Comparison of ENCODE assay signal across 14 mouse cellular contexts in the genomic region with DNA sequence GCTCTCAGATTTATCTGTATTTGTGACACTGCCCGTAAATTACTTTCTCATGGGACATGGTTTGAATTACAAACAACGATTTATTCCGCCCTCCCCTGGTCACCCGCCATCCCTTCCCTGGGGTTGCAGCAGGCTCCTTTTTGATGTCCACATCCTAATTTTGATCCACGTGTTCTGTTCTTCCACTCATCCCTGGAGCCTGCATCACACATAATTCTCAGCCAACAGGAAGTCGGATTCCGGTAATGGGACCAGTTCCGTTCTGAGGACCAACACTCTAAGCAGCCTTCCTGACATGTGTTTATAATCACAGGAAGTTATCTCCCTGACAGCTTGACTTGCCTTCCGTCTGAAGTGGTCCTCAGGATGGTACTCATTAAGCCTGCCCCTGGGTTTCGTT.
DNase-seq lines count a peak whose midpoint lies in the region; ATAC-seq lines count a peak whose summit lies in the region.
"Had no signal": no experiment of that assay in that cellular context is flagged by ENCODE, and none has a peak within 500 bp of the region (broad histone marks: within the 10 kb centered on the region; RNA-seq: fewer than 3 reads in every experiment).

No protein-coding gene starts in this region.

- H3K9ac ChIP-seq in kidney, embryonic 14.5 days (ENCODE audit: low read depth, low read length), result no peak overlapping the region
- no peak overlapping the region for H3K9ac ChIP-seq in embryonic facial prominence, embryonic 13.5 days
- H3K9ac ChIP-seq: forebrain, embryonic 13.5 days; hindbrain, embryonic 12.5 days; liver, embryonic 14.5 days had no signal

- no peaks in the 10 kb centered on the region for H3K36me3 ChIP-seq in kidney, embryonic 14.5 days (ENCODE audit: control insufficient read depth, insufficient read depth, low read length)
- no peaks in the 10 kb centered on the region for H3K36me3 ChIP-seq in embryonic facial prominence, embryonic 13.5 days
- H3K36me3 ChIP-seq: hindbrain, embryonic 12.5 days had no signal

- intact Hi-C loops in heart, postnatal 10 days (cut with DNase I), result no loop called here

- no peak overlapping the region for H3K27ac ChIP-seq in kidney, embryonic 14.5 days (ENCODE audit: low read depth, low read length)
- H3K27ac ChIP-seq in embryonic facial prominence, embryonic 13.5 days, result no peak overlapping the region
- H3K27ac ChIP-seq: forebrain, embryonic 13.5 days; hindbrain, embryonic 12.5 days; liver, embryonic 14.5 days had no signal

- H3K4me3 ChIP-seq in kidney, embryonic 14.5 days (ENCODE audit: low read length), result no peak overlapping the region
- no peak overlapping the region for H3K4me3 ChIP-seq in embryonic facial prominence, embryonic 13.5 days
- H3K4me3 ChIP-seq: forebrain, embryonic 13.5 days; hindbrain, embryonic 12.5 days had no signal

- H3K27me3 ChIP-seq in kidney, embryonic 14.5 days (ENCODE audit: control insufficient read depth, insufficient read depth, low read length), result no peaks in the 10 kb centered on the region
- H3K27me3 ChIP-seq in embryonic facial prominence, embryonic 13.5 days, result peaks cover 2% of the 10 kb centered on the region; the same call in 1 of the 2 replicates
- H3K27me3 ChIP-seq: forebrain, embryonic 13.5 days; hindbrain, embryonic 12.5 days; Patski had no signal

- no peak; the same call in 1 of the 2 replicates for ATAC-seq in kidney, embryonic 14.5 days (ENCODE audit: low FRiP score, low TSS enrichment)
- no peak for ATAC-seq in embryonic facial prominence, embryonic 13.5 days (ENCODE audit: insufficient number of reproducible peaks, insufficient read depth, low FRiP score, low TSS enrichment, low read depth)
- ATAC-seq: forebrain, embryonic 13.5 days; Patski had no signal

- no peaks in the 10 kb centered on the region for H3K4me1 ChIP-seq in kidney, embryonic 14.5 days (ENCODE audit: control insufficient read depth, insufficient read depth, low read length)
- H3K4me1 ChIP-seq in embryonic facial prominence, embryonic 13.5 days, result peaks cover 21% of the 10 kb centered on the region
- H3K4me1 ChIP-seq: forebrain, embryonic 13.5 days had no signal

- no peaks in the 10 kb centered on the region for H3K9me3 ChIP-seq in kidney, embryonic 14.5 days (ENCODE audit: control insufficient read depth, low read length)
- no peaks in the 10 kb centered on the region for H3K9me3 ChIP-seq in embryonic facial prominence, embryonic 13.5 days
- H3K9me3 ChIP-seq: forebrain, embryonic 13.5 days; hindbrain, embryonic 12.5 days had no signal

- WGBS in kidney, embryonic 14.5 days, result 39% methylated on average over 10 of the region's 10 CpGs
- WGBS in embryonic facial prominence, embryonic 13.5 days, result 19% methylated on average over 10 of the region's 10 CpGs

- H3K4me2 ChIP-seq in kidney, embryonic 14.5 days (replicated peaks; ENCODE audit: low read depth, low read length), result no peak overlapping the region
- H3K4me2 ChIP-seq in embryonic facial prominence, embryonic 13.5 days, result 0 out of 2 replicates have a peak overlapping the region, but pooled peaks have one; percentile 19
- H3K4me2 ChIP-seq: forebrain, embryonic 13.5 days; hindbrain, embryonic 12.5 days; midbrain, embryonic 11.5 days had no signal

- peak; percentile 16 for DNase-seq in kidney, adult 11 months
- DNase-seq in heart, postnatal 10 days, result peak; percentile 42 to 54
- DNase-seq in kidney, postnatal 36 days, result peak; percentile 35 to 56
- DNase-seq in left cerebral cortex, adult 8-10 months (ENCODE audit: low spot score in 2 of 2), result no peak
- no peak for DNase-seq in neural tube, embryonic 10.5 days (ENCODE audit: extremely low spot score, low spot score)
- DNase-seq in frontal cortex, postnatal 10 days (ENCODE audit: low spot score in 2 of 2), result no peak
- DNase-seq: spleen, adult 18-20 months had no signal

Comparison
In these comparisons a context has a peak if more than half of its experiments do, and no peak if none do; other contexts are left out.
1. DNase-seq: peak in kidney, adult 11 months (single experiment), heart, postnatal 10 days (2 of 2) and kidney, postnatal 36 days (2 of 2); none in left cerebral cortex, adult 8-10 months (0 of 2), neural tube, embryonic 10.5 days (single experiment) and frontal cortex, postnatal 10 days (0 of 2).